Mouse (Mus musculus) urinary bladder, postnatal 4 days (tissue): ENCODE measurements around the gene Ccdc61.

Experiments used
- DNase-seq, 2 experiments: peaks; one replicate each; pipeline ENCODE4 v3.0.0; 2021 to 2022; ENCODE audit warnings: low spot score in 2 of 2

Ccdc61 gene

DNA sequence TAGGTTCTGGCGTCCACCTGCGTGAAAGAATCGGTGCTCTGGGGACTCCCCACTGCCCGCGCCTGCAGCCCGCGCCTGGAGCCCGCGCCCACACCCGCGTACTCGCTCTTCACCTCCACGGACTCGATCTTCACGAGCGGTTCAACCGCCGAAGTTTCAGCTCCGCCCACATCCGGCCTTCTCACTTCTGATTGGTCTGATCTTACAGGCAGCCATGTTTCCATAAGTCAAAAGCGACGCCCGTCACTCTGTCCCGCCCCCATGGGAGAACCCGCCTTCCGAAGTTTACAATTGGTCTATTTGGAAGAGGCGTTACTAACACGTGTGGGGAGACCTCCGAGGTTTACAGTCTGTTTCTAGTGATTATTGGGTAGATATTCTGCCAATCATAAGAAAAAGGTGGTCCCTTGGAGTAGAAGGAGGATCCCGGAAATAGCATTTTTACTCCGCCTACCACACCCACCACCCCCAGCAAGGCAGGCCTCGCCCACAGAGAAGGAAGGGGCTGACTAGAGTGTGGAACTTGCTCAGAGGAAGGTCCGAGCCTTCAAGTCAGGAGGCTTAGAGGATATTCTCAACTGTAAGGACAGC, at the start of gene Ccdc61:
TSS of gene Ccdc61 (minus strand) at position 175 of the 591 bp plus-strand sequence.
- peak; percentile 96 for DNase-seq

- no peak for DNase-seq
These were observed 49.2 kb upstream of the Ccdc61 start for GRCm38 (mm10) chr7:18959446-18959845.

GRCm38 (mm10) chr7:18958384-18958766, 48.2 kb upstream of the Ccdc61 start:
- DNase-seq = no peak

- DNase-seq = peak in 1 of 2 experiments; percentile 43
These were observed 47.6 kb upstream of the Ccdc61 start for GRCm38 (mm10) chr7:18957569-18958383.

DNA sequence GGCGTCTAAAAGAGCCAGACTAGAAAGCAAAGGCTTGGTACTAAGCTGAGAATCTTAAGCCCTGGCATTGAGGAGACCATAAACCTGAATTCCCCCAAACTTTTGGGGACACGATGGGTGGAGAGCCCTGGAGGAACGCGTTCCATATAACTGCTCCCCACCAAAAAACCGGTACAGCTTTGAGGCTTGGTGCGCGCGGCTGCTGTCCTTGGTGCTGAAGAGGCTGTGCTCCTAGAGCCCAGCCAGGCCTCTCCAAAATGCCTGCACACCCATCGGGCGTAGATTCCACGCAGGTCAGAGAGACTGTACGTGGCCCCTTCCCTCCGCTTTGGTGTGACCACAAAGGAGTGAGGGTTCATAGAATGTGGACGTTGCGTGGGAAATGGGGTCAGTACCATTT, 41.2 kb upstream of the Ccdc61 start:
- no peak for DNase-seq

DNA sequence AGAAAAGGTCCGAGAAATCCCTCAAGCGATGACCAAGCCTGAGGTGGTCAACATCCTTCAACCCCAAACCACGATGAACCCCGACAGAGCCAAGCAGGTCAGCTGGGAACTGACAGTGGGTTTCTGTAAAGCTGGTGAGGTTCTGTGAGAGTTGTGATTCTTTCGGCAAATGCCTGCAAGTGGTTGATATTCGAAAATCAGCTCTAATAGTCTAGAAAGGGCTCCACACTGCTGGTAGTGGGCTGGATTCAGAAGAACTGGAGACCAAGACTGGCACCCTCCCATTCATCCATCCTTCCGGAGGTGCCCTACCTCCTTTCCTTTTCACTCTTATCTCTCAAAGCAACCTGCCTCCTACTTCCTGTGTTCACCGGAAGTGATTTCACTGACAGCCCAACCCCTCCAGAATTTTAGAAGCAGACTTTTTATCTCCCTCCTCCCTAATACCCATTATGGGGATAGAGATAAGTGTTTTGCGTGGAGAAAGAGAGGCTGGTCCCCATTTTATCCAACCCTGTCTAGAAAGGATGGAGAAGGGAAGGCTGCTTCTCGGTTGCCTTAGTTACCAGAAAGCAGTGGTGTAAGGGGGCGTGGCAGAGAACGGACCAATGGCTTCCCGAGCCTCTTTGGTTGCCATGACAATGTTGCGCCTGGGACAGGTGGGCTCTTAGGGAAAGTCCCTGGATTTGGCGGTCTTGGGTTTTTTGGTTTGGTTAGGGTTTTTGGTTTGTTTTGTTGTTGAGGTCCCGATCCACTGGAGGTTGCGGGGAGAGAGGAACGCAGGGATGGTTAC, 40.5 kb upstream of the Ccdc61 start:
- DNase-seq = no peak

- no peak for DNase-seq
These were observed 39.7 kb upstream of the Ccdc61 start for GRCm38 (mm10) chr7:18949781-18950522.

DNA sequence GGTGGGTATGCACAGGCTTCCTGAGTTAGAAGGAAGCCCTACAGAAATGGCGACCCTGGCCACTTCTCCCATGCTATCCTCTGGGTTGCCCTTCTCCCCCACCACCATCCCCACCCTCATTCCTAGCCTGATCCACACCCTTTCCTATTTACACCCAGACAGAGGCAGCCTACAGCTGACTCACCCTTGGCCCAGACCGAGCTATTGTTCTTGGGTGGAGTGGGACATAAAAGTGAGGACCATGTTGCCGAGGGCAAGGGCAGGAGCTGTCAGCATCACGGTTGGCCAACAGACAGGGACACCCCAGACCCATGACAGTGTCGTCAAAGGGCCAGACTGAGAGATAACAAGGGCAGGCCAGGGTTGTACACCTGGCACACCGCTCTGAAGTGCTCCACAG, 37.9 kb upstream of the Ccdc61 start:
- no peak for DNase-seq

DNA sequence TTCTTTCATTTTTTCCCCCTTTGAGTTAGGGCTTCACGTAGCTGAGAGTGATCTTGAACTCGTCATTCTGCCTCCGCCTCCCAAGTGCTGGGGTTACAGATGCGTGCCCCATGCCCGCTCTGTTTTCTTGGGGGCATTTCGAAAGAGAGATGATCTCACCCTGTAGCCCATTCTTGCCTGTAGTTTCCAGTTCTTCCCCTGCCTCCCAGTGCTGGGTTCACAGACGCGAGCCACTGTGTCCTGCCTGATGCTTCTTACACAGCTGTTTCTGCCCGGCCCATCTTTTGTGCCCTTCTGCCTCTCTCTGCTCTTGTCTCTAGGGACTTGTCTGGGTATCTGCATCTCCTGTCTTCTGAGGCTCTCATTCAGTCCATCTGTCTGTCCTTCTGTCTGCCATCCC, 32.6 kb upstream of the Ccdc61 start:
- no peak for DNase-seq

GRCm38 (mm10) chr7:18942376-18942775, 32.2 kb upstream of the Ccdc61 start:
- DNase-seq = no peak

DNA sequence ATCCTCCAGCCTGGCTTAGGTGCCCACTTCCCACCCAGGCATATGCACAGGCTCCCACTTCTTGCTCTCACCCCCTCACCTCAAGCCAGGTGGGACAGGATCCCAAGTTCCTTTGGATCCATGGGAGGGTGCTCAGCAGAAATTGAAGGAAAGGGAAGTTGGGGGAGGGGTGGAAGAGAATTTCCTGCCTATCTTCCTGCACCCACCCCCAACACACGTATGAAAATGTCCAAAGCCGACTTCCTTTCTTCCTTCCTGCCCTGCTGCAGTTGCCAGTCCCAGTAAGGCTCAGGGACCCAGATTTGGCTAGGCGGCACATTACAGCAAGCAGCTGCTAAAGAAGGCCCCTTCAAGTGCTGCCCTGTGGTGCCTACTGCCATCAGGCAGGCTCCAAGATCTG, 17.5 kb upstream of the Ccdc61 start:
- no peak for DNase-seq

DNA sequence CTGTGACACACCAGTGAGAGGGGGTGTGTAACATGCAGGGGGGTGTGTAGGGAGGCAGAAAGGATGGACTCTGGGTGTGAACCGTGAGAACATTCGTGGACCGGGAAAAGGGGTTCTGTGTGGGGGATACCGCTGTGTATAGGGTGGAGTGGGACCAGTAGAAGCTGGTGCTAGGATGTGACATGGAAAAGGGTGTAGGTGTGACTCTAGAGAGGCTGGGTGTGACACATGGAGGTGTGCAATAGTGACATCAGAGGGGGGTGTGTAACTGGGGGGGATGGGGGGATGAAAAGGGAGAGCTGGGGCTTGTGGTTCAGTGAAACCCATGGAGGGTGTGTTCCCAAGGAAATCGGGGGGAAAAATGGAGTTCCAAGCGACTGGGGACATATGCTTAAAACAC, 16.7 kb upstream of the Ccdc61 start:
- DNase-seq = no peak

DNA sequence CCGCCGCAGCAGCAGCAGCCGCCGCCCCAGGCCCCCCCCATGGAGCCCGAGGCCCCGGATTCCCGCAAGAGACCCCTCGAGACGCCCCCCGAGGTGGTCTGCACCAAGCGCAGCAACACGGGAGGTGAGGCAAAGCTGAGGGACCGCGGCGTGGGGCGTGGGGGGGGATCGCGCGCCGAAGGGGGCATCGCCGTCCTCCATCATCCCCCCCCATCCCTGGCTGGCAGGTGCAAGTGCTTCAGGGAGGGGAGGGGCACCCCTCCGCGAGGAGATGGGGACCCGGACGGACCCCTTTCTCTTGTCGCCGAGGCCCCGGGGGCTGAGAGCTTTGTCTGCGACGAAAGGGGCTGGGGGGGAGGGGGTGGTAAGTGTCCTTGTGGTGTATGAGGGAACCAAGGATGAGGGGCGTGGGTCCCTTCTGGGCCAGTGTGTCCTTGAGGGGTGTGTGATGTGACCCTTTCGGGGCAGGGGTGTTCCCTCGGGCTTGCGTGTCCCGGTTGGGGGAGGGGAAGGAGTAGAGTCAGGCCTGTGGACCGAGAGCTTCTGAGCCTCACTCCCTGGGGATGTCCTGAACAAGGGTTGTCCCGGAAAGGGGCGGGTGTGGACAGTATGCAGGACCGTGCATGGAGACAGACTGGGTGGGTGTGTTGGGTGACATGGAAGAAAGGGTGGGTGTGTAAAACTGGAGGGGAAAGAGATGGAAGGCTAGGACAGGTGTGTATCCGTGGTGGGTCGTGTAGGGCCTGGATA, 16.0 kb upstream of the Ccdc61 start:
- no peak for DNase-seq

GRCm38 (mm10) chr7:18925162-18925938, 15.1 kb upstream of the Ccdc61 start, which contains the start of gene Nova2:
Nova2 (plus strand) TSS chr7:18925888.
- peak; percentile 63 to 79 for DNase-seq

DNA sequence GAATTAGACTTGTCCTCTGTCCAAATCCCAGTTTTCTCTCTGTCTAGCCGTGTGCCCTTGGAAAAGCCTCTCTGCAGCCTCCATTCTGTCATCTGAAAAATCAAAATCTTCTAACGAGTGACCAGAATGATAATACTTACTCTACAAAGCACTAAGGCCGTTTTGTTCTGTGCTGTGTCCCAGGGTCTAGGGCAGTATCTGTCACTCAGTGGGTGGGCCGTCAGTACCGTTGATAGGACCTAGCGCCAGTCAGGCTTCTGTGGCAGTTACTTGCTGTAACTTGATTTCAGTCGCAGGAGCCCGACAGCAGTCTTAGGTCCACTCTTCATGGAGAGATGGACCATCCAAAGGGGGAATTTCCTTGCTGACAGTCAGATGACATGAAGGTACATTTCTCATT, 14.1 kb upstream of the Ccdc61 start:
- DNase-seq = no peak

DNA sequence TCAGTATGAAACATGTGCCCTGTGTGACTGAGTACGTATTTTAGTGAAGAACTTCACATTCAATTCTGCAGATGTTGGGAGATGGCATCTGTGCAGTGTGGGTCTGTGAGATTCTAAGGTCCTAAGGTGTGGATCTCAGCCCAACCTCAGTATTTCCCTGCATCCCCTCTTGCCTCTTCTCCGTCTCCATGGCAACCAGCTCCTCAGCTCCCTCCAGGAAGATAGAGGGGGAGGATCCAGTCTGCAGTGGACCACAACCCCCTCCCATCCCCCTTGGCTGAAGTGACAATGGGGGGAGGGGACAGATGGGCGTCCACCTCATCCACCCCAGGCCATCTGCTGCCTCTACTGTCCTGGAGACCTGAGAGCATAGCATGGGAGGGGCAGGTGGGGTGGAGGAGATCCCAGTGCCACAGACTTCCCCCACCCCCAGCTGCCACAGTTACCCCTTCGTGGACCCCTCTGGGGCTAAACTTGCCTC, 13.5 kb upstream of the Ccdc61 start:
- no peak for DNase-seq

DNA sequence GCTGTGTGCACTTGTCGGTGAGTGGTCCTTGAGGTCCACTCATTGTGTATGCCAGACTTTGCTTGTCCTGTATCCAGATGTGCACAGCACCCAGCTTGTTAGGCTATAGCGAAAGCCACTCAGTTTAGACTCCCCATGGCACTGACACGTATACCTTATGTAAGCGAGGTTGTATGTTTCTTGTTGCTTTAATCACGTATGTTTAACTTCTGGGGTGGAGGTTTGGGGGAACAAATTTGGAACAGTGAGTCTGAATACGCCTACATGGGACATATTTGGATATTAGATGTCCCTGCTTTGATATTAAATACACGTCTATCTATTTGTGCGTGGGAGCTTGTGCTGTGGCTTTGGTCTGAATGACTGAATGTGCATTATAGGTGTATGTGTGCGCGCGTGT, 13.1 kb upstream of the Ccdc61 start:
- DNase-seq = no peak

GRCm38 (mm10) chr7:18922807-18923206, 12.6 kb upstream of the Ccdc61 start:
- no peak for DNase-seq

- no peak for DNase-seq
These were observed 10.9 kb upstream of the Ccdc61 start for GRCm38 (mm10) chr7:18921069-18921468.

- no peak for DNase-seq
These were observed 7.7 kb upstream of the Ccdc61 start for GRCm38 (mm10) chr7:18917931-18918330.
